Mouse (Mus musculus) limb, embryonic 14.5 days (tissue): ENCODE data around the gene Cybc1. TPM values are rescaled to one million over a fixed set of nuclear protein-coding genes. Genes with fewer than 3 reads are reported as not detected.
A peak's percentile ranks its signal among the peaks of the same experiment; 100 is the strongest.

ENCODE experiments used
- ATAC-seq: fragments of 200-750 bp; cut with Nextera tagmentation; 2 replicates; pipeline ENCODE4 v1.8.0; 2017; ENCODE audit warnings: low read depth, moderate number of reproducible peaks, moderate TSS enrichment; ENCODE audit not compliant: low FRiP score
- DNase-seq: peaks from one replicate; pipeline ENCODE4 v3.0.0-alpha.2; 2015; ENCODE audit warnings: low spot score
- H3K27ac ChIP-seq: fragments of 300-500 bp; sonication (generic); replicated peaks from 2 replicates; pipeline ENCODE4 v1.5.1; 2014; ENCODE audit warnings: low read depth, mild to moderate bottlenecking, low read length, moderate library complexity, mixed read lengths
- H3K27me3 ChIP-seq: fragments of 300-500 bp; sonication (generic); 2 replicates; pipeline ENCODE4 v1.6.1; 2014; ENCODE audit warnings: low read length, mixed read lengths; ENCODE audit not compliant: control insufficient read depth, insufficient read depth
- H3K36me3 ChIP-seq: fragments of 300-500 bp; sonication (generic); 2 replicates; pipeline ENCODE4 v1.6.1; 2014; ENCODE audit warnings: mild to moderate bottlenecking, low read length, moderate library complexity, mixed read lengths; ENCODE audit not compliant: control insufficient read depth, insufficient read depth
- H3K4me1 ChIP-seq: fragments of 300-500 bp; sonication (generic); 2 replicates; pipeline ENCODE4 v1.6.1; 2014; ENCODE audit warnings: antibody characterized with exemption, low read length, mixed read lengths; ENCODE audit not compliant: control insufficient read depth, insufficient read depth
- H3K4me2 ChIP-seq: fragments of 300-500 bp; sonication (generic); replicated peaks from 2 replicates; pipeline ENCODE4 v1.6.1; 2014; ENCODE audit warnings: low read depth, mild to moderate bottlenecking, low read length, moderate library complexity; ENCODE audit not compliant: severe bottlenecking
- H3K4me3 ChIP-seq: fragments of 300-500 bp; sonication (generic); replicated peaks from 2 replicates; pipeline ENCODE4 v1.5.1; 2014; ENCODE audit warnings: low read length
- H3K9ac ChIP-seq: fragments of 300-500 bp; sonication (generic); 2 replicates; pipeline ENCODE4 v1.6.1; 2014; ENCODE audit warnings: mild to moderate bottlenecking, low read depth, low read length, moderate library complexity; ENCODE audit not compliant: severe bottlenecking
- H3K9me3 ChIP-seq: fragments of 300-500 bp; sonication (generic); 2 replicates; pipeline ENCODE4 v1.6.1; 2016; ENCODE audit warnings: low read length; ENCODE audit not compliant: control insufficient read depth
- POLR2A ChIP-seq: fragments of 200-500 bp; IDR thresholded peaks from 2 replicates; pipeline ENCODE4 v1.8.0; 2012; ENCODE audit warnings: inconsistent platforms, mild to moderate bottlenecking, moderate library complexity, borderline replicate concordance; ENCODE audit not compliant: insufficient read depth, insufficient read length; ENCODE audit errors: extremely low read depth
- WGBS: fragments of 180-500 bp; shearing (Covaris S2); extraction: QIAGEN DNeasy Blood & Tissue Kit; methylation state at CpG from one replicate; pipeline ENCODE4 v1.1.7; 2014; 5-methylcytosine and 5-hydroxymethylcytosine counted together
- polyA plus RNA-seq, 2 experiments: library from polyadenylated mRNA; depleted of rRNA in 1 of 2; stranded (reverse) in 1 of 2; unstranded in 1 of 2; fragments of >200 nt; fragmentation: Nextera tagmentation in 1 of 2; extraction: Ambion mirVana in 1 of 2; gene quantifications; 2 replicates each; pipeline versions ENCODE4 v1.2.1 to v1.2.3; 2012 to 2014

Cybc1 gene
- polyA plus RNA-seq (2012; rRNA removed) (47.1 and 50.4 TPM in 2 replicates), polyA plus RNA-seq (2014; fragmentation: Nextera tagmentation; extraction: Ambion mirVana) (41.3 and 49.6 TPM in 2 replicates)

DNA sequence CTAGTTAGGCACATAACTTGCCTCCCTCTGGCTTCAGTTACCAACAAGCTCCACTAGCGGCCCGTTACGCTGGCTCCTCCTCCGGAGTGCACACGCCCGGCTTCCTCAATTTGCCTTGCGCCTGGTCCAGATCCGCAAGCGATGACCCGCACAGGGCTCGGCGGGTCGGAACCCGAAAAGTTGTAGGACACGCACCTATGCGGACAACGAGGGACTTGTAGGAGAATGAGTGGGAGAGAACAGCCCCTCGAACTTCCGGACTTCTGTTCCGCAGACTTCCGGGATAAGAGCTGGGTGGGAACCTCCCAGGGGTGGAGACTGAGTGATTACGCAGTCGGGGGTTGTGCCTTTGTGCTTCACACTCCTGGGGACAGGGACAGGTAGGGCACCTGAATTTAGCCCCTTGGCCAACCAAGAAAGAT lies at the start of gene Cybc1:
Cybc1 (minus strand) TSS at position 305 of the 422 bp plus-strand sequence.
- Histone ChIP-seq H3K4me1 (peaks cover 14% of the 10 kb centered on the region), H3K27me3 (no peaks in the 10 kb centered on the region), H3K9me3 (no peaks in the 10 kb centered on the region), H3K9ac (peak within 1 kb of the TSS; percentile 60), H3K4me3 (peak within 1 kb of the TSS; percentile 64), H3K4me2 (peak within 1 kb of the TSS; percentile 82), H3K36me3 (peaks cover 26% of the 10 kb centered on the region), H3K27ac (peak within 1 kb of the TSS; percentile 76)
- under 1% methylated on average over 23 of the region's 23 CpGs for WGBS
- ATAC-seq (peak; percentile 88), DNase-seq (peak; percentile 88)
- peak; percentile 31; the same call in 1 of the 2 replicates for TF ChIP-seq POLR2A

DNA sequence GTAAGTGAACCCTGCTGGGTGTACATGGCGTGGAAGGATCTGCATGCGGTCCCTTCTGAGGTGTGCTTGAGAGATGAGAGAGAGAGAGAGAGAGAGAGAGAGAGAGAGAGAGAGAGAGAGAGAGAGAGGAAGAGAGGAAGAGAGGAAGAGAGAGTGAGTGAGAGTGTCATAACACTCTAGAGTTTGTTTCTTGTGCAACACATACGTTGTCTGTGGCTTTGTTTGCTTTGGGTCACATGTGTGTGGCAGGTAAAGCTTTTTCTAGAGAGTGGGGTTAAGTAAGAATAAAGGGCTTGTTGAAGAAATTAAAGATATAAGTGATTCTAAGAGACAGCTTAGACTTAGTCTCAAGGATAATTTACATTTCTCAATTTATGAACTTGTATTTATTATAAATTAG lies 48.9 kb upstream of the Cybc1 start:
- Histone ChIP-seq H3K4me1 (no peaks in the 10 kb centered on the region), H3K27ac (no peak overlapping the region), H3K9ac (no peak overlapping the region), H3K4me3 (no peak overlapping the region), H3K4me2 (no peak overlapping the region), H3K9me3 (no peaks in the 10 kb centered on the region), H3K27me3 (no peaks in the 10 kb centered on the region), H3K36me3 (peaks cover 14% of the 10 kb centered on the region)
- ATAC-seq: no peak
- 90% methylated on average over 3 of the region's 3 CpGs for WGBS
- no peak for TF ChIP-seq POLR2A
- DNase-seq: no peak

DNA sequence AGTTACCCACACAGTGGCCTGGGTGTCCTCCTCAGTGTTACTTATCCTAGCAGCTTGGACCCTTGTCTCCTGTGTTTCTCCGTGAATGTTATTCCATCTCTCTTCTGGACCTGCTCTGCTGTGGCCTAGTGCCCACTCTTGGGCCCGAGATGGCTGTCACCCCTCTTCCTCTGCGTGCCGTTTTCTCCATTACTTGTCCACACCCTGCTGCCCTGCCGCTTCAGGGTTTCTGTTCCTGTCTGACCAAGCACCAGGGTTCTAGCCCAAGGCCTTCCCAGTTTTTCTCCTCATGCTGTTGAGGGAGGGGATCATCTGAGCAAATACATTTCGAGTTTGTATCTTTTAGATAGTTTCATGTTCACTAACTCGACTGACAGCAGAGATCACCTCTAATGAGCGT lies 48.4 kb upstream of the Cybc1 start:
- Histone ChIP-seq H3K9me3 (no peaks in the 10 kb centered on the region), H3K9ac (no peak overlapping the region), H3K27ac (no peak overlapping the region), H3K36me3 (peaks cover 14% of the 10 kb centered on the region), H3K27me3 (no peaks in the 10 kb centered on the region), H3K4me2 (no peak overlapping the region), H3K4me1 (no peaks in the 10 kb centered on the region), H3K4me3 (no peak overlapping the region)
- ATAC-seq (no peak), DNase-seq (no peak)
- TF ChIP-seq POLR2A: no peak
- 91% methylated on average over 8 of the region's 8 CpGs for WGBS

DNA sequence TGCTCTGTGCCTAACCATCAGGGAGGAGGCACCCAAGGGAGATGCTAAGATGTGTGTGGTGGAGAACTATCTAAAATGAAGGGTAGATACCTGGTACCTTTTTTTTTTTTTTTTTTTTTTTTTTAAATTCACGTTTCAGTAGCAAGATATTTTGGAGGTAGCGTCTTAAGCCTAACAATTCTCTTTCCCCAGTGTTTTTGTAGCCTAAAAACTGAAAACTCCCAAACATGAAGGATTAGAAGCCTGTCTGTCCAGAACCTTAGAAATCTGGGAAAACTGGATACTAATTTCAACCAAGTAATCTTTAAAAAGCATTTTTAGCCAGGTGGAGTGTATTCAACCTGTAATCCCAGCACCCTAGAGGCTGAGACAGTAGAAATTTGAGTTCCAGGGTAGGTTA lies 32.0 kb upstream of the Cybc1 start:
- H3K4me1 ChIP-seq: peaks cover 12% of the 10 kb centered on the region
- ATAC-seq (no peak), DNase-seq (no peak)
- H3K4me2 ChIP-seq: peak overlapping the region; percentile 70
- no peak overlapping the region for H3K27ac ChIP-seq
- no peaks in the 10 kb centered on the region for H3K9me3 ChIP-seq
- peak overlapping the region; percentile 94 for H3K9ac ChIP-seq
- 57% methylated on average over 2 of the region's 2 CpGs for WGBS
- peak overlapping the region; percentile 97 for H3K4me3 ChIP-seq
- TF ChIP-seq POLR2A: no peak
- H3K36me3 ChIP-seq: peaks cover 26% of the 10 kb centered on the region
- no peaks in the 10 kb centered on the region for H3K27me3 ChIP-seq

DNA sequence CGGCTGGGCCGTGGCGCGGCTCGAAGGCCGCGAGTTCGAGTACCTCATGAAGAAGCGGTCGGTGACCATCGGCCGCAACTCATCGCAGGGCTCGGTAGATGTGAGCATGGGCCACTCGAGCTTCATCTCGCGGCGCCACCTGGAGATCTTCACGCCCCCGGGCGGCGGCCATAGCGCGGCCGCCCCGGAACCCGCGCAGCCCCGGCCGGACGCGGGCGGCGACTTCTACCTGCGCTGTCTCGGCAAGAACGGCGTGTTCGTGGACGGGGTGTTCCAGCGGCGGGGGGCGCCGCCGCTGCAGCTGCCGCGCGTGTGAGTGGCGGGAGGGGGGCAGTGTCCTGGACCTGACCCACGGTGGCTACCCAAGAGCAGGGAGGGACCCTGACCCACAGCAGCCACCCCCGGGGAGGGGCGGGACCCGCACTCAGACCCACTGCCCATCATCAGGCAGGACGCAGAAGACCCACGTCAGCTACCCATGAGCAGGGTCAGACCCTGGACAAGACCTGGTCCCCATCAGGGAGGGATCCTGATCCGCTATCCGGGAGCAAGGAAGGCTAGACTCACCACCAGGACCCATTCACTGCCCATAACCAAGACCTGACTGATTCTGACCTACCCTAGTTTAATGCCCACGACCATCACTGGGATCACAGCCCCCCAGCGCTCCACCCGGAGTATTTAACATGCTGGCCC lies 31.2 kb upstream of the Cybc1 start:
- H3K4me2 ChIP-seq: peak overlapping the region; percentile 70
- under 1% methylated on average over 17 of the region's 60 CpGs for WGBS
- no peak for DNase-seq
- H3K4me3 ChIP-seq: peak overlapping the region; percentile 97
- peaks cover 29% of the 10 kb centered on the region for H3K36me3 ChIP-seq
- H3K9ac ChIP-seq: peak overlapping the region; percentile 94
- H3K27ac ChIP-seq: peak overlapping the region; percentile 81
- H3K4me1 ChIP-seq: peaks cover 12% of the 10 kb centered on the region
- ATAC-seq: peak; percentile 14; the same call in 1 of the 2 replicates
- TF ChIP-seq POLR2A: no peak
- no peaks in the 10 kb centered on the region for H3K27me3 ChIP-seq
- H3K9me3 ChIP-seq: no peaks in the 10 kb centered on the region
